Mouse (Mus musculus) liver, embryonic 11.5 days (tissue): ENCODE measurements around the gene Pcyt2. TPM values are rescaled to one million over a fixed set of nuclear protein-coding genes. Genes with fewer than 3 reads are reported as not detected.

Source experiments
- ATAC-seq: fragments of 200-750 bp; cut with Nextera tagmentation; replicated peaks from 2 replicates; pipeline ENCODE4 v1.8.0; 2017; ENCODE audit warnings: moderate number of reproducible peaks, mild to moderate bottlenecking, moderate TSS enrichment, moderate library complexity; ENCODE audit not compliant: low FRiP score
- DNase-seq: peaks from one replicate; pipeline ENCODE4 v3.0.0-alpha.2; 2017; ENCODE audit warnings: low spot score
- H3K27ac ChIP-seq: fragments of 300-500 bp; sonication (generic); 2 replicates; pipeline ENCODE4 v1.5.1; 2014; ENCODE audit warnings: mild to moderate bottlenecking, low read depth, low read length, control low read depth
- H3K27me3 ChIP-seq: fragments of 300-500 bp; sonication (generic); replicated peaks from 2 replicates; pipeline ENCODE4 v1.6.1; 2014; ENCODE audit warnings: low read length, mixed read lengths; ENCODE audit not compliant: control insufficient read depth, insufficient read depth
- H3K36me3 ChIP-seq: fragments of 300-500 bp; sonication (generic); 2 replicates; pipeline ENCODE4 v1.6.1; 2014; ENCODE audit warnings: mild to moderate bottlenecking, low read length, moderate library complexity, mixed read lengths; ENCODE audit not compliant: control insufficient read depth, insufficient read depth
- H3K4me1 ChIP-seq: fragments of 300-500 bp; sonication (generic); replicated peaks from 2 replicates; pipeline ENCODE4 v1.6.1; 2014; ENCODE audit warnings: low read length, mixed read lengths; ENCODE audit not compliant: control insufficient read depth, insufficient read depth
- H3K4me2 ChIP-seq: fragments of 300-500 bp; sonication (generic); 2 replicates; pipeline ENCODE4 v1.6.1; 2014; ENCODE audit warnings: mild to moderate bottlenecking, control low read depth, moderate library complexity
- H3K4me3 ChIP-seq: fragments of 300-500 bp; sonication (generic); 2 replicates; pipeline ENCODE4 v1.5.1; 2014; ENCODE audit warnings: low read depth, low read length, control low read depth
- H3K9ac ChIP-seq: fragments of 300-500 bp; sonication (generic); 2 replicates; pipeline ENCODE4 v1.6.1; 2014; ENCODE audit warnings: low read depth, low read length, control low read depth
- H3K9me3 ChIP-seq: fragments of 300-500 bp; sonication (generic); 2 replicates; pipeline ENCODE4 v1.6.1; 2016; ENCODE audit warnings: low read length, inconsistent platforms, mixed read lengths; ENCODE audit not compliant: control insufficient read depth
- WGBS: fragments of 180-500 bp; shearing (Covaris S2); extraction: QIAGEN DNeasy Blood & Tissue Kit; methylation state at CpG from one replicate; pipeline ENCODE4 v1.1.7; 2014; 5-methylcytosine and 5-hydroxymethylcytosine counted together
- polyA plus RNA-seq: library from polyadenylated mRNA; unstranded; fragments of >200 nt; fragmentation: Nextera tagmentation; extraction: Ambion mirVana; gene quantifications from 2 replicates; pipeline ENCODE4 v1.2.1, GENCODE M21; 2014

The Pcyt2 gene
- polyA plus RNA-seq, 1 experiment from 2014 or later: 175 TPM

- peaks cover 80% of the 10 kb centered on the region for H3K27me3 ChIP-seq
- peak overlapping the region; percentile 10; the same call in 1 of the 2 replicates for H3K4me3 ChIP-seq
- H3K4me1 ChIP-seq: peaks cover 19% of the 10 kb centered on the region
- H3K9me3 ChIP-seq: no peaks in the 10 kb centered on the region
- no peak overlapping the region for H3K27ac ChIP-seq
- WGBS: 4% methylated on average over 24 of the region's 24 CpGs
- H3K36me3 ChIP-seq: no peaks in the 10 kb centered on the region
- peak overlapping the region; percentile 31; the same call in 1 of the 2 replicates for H3K4me2 ChIP-seq
- ATAC-seq (peak; percentile 41; the same call in 1 of the 2 replicates), DNase-seq (peak; percentile 71)
- no peak overlapping the region for H3K9ac ChIP-seq
These were observed 41.2 kb upstream of the Pcyt2 start for GRCm38 (mm10) chr11:120658876-120659410.

- Histone ChIP-seq H3K9me3 (no peaks in the 10 kb centered on the region), H3K36me3 (no peaks in the 10 kb centered on the region), H3K27ac (no peak overlapping the region), H3K9ac (no peak overlapping the region), H3K4me3 (no peak overlapping the region), H3K4me2 (no peak overlapping the region), H3K27me3 (peaks cover 64% of the 10 kb centered on the region), H3K4me1 (peaks cover 19% of the 10 kb centered on the region)
- 81% methylated on average over 4 of the region's 4 CpGs for WGBS
- ATAC-seq (no peak), DNase-seq (no peak)
These were observed 39.6 kb upstream of the Pcyt2 start for GRCm38 (mm10) chr11:120657301-120657700.

DNA sequence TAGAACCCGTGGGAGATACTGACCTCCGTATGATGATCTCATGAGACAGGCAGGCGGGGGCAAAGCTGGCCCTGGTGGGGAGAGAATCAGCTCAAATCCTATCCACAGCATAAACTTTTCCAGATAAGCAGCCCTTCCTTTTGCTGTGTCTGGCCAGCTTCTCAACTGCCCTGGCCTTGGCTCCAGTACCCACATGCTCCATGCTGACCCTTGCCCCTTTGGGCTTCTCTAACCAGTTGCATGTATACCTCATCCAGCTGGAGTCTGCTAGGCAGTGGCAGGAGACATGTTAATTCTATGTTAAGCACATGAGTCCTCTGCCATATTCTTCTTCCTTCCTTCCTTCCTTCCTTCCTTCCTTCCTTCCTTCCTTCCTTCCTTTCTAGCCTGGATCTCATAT lies 37.0 kb upstream of the Pcyt2 start:
- DNase-seq: no peak
- Histone ChIP-seq H3K36me3 (no peaks in the 10 kb centered on the region), H3K27me3 (peaks cover 38% of the 10 kb centered on the region), H3K9ac (no peak overlapping the region), H3K27ac (no peak overlapping the region), H3K4me3 (no peak overlapping the region), H3K9me3 (no peaks in the 10 kb centered on the region), H3K4me1 (peaks cover 3% of the 10 kb centered on the region; the same call in 1 of the 2 replicates), H3K4me2 (no peak overlapping the region)
- 59% methylated on average over 3 of the region's 3 CpGs for WGBS
- ATAC-seq: no peak

DNA sequence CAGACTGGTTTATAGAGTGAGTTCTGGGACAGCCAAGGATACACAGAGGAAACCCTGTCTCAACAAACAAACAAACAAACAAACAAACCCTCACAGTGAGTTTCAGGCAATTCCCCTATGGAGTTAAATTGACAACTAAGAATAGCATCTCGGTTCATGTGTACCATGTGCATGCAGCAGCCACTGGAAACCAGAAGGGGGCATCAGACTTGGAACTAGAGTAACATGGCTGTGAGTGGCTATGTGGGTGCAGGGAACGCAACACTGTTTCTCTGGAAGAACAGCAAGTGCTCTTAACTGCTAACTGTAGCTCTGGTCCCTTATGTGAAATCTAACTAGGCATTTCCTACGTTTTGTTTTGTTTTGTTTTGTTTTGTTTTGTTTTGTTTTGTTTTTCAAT lies 34.1 kb upstream of the Pcyt2 start:
- DNase-seq (no peak), ATAC-seq (no peak)
- H3K27ac ChIP-seq: no peak overlapping the region
- H3K27me3 ChIP-seq: peaks cover 17% of the 10 kb centered on the region; the same call in 1 of the 2 replicates
- no peaks in the 10 kb centered on the region for H3K36me3 ChIP-seq
- H3K4me3 ChIP-seq: no peak overlapping the region
- H3K4me1 ChIP-seq: peaks cover 11% of the 10 kb centered on the region
- WGBS: 60% methylated on average over 3 of the region's 3 CpGs
- no peak overlapping the region for H3K9ac ChIP-seq
- H3K9me3 ChIP-seq: no peaks in the 10 kb centered on the region
- no peak overlapping the region for H3K4me2 ChIP-seq

DNA sequence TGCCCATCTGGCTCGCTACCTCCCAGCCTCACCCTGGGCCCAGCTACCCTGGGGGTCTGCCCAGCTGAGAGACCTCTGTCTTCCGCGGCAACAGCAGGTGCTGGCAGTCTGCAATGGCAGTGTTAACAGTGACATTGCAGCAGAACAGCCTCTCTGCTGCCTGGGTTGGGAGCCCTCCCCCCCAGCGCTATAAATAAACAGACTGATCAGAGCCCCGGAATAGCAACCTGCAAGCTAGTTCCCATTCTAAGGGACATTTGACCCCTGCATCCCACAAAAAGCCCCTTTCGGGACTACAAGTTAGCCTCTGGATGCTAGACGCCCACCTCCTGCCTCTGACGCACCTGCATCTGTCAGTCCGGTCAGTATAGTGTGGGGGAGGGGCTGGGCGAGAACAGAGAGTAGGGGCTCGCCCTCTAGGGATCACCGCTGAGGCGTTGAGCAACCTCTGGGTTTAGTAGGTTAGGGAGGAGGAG lies 30.3 kb upstream of the Pcyt2 start, which contains the start of gene Myadml2:
Gene Myadml2, minus strand, starts transcription at position 158 of the 476 bp plus-strand sequence.
- H3K27me3 ChIP-seq: peaks cover 9% of the 10 kb centered on the region; the same call in 1 of the 2 replicates
- H3K9ac ChIP-seq: peak within 1 kb of the TSS; percentile 56
- peak within 1 kb of the TSS; percentile 71 for H3K4me2 ChIP-seq
- H3K4me1 ChIP-seq: peaks cover 16% of the 10 kb centered on the region
- peak; percentile 65 for DNase-seq
- peak within 1 kb of the TSS; percentile 39 for H3K4me3 ChIP-seq
- H3K9me3 ChIP-seq: no peaks in the 10 kb centered on the region
- no peak for ATAC-seq
- H3K36me3 ChIP-seq: no peaks in the 10 kb centered on the region
- H3K27ac ChIP-seq: no peak within 1 kb of the TSS
- 9% methylated on average over 13 of the region's 13 CpGs for WGBS

DNA sequence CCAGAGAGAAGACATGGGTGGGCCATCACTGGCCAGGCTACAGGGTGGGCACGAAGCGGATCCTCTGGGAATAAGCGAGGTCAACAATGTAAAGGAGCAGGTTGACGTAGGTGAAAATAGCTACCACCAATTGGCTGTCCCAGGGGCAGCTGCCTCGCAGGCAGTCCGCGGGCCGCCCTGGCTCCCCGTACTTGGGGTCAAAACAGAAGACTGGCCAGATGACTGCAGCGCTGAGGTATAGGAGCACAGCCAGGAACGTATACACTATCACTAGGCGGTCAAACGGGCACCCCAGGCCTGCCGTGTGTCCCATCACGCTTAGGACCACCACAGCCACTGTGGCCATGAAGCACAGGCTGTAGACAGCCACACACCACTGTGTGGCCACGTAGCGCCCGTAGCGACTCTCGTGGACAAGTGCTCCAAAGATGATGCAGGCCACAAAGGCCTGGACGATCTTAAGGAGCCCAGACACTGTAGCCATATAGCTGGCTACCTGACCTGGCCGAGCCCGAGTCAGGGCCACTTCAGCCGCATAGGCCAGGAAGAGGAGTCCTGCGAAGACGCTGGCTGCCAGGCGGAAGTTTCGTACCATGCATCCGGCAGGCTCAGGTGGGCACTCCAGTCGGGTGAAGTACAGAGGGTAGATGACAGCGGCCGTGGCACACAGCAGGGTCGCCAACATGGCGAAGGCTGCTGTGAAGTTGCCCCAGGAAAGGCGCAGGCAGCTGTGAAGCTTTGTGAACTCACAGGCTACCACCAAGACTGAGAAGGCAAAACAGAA lies 29.5 kb upstream of the Pcyt2 start:
- H3K27me3 ChIP-seq: peaks cover 11% of the 10 kb centered on the region; the same call in 1 of the 2 replicates
- no peak for ATAC-seq

GRCm38 (mm10) chr11:120643601-120643987 lies 25.9 kb upstream of the Pcyt2 start, which contains the start of gene Pycr1:
TSS of gene Pycr1 (minus strand) at chr11:120643769.
- Histone ChIP-seq H3K4me2 (peak within 1 kb of the TSS; percentile 81), H3K9ac (peak within 1 kb of the TSS; percentile 56), H3K27me3 (peaks cover 23% of the 10 kb centered on the region), H3K4me3 (peak within 1 kb of the TSS; percentile 50), H3K27ac (0 out of 2 replicates have a peak within 1 kb of the TSS, but pooled peaks have one; percentile 13), H3K4me1 (peaks cover 23% of the 10 kb centered on the region), H3K36me3 (no peaks in the 10 kb centered on the region), H3K9me3 (no peaks in the 10 kb centered on the region)
- under 1% methylated on average over 15 of the region's 15 CpGs for WGBS
- ATAC-seq: peak; percentile 99
- DNase-seq: peak; percentile 96

More for the DNA sequence above, 29.5 kb upstream of the Pcyt2 start:
- Histone ChIP-seq H3K36me3 (no peaks in the 10 kb centered on the region), H3K9ac (0 out of 2 replicates have a peak overlapping the region, but pooled peaks have one; percentile 56), H3K4me3 (peak overlapping the region; percentile 39; the same call in 1 of the 2 replicates), H3K9me3 (no peaks in the 10 kb centered on the region), H3K4me1 (peaks cover 23% of the 10 kb centered on the region), H3K27ac (no peak overlapping the region), H3K4me2 (peak overlapping the region; percentile 71)
- DNase-seq: no peak
- 76% methylated on average over 35 of the region's 35 CpGs for WGBS

GRCm38 (mm10) chr11:120642939-120643600 lies 25.3 kb upstream of the Pcyt2 start:
- H3K9me3 ChIP-seq: no peaks in the 10 kb centered on the region
- ATAC-seq (peak; percentile 57), DNase-seq (no peak)
- H3K36me3 ChIP-seq: no peaks in the 10 kb centered on the region
- WGBS: 5% methylated on average over 18 of the region's 18 CpGs
- H3K4me3 ChIP-seq: peak overlapping the region; percentile 50
- peak overlapping the region; percentile 56 for H3K9ac ChIP-seq
- peaks cover 19% of the 10 kb centered on the region for H3K4me1 ChIP-seq
- H3K27ac ChIP-seq: 0 out of 2 replicates have a peak overlapping the region, but pooled peaks have one; percentile 13
- peaks cover 23% of the 10 kb centered on the region for H3K27me3 ChIP-seq
- H3K4me2 ChIP-seq: peak overlapping the region; percentile 81
